Comparison of ENCODE assay signal across 1 mouse cellular context in genomic region chr11:70266405-70266804, GRCm38 (mm10).
TF ChIP-seq lines count a peak whose summit lies in the region.

No protein-coding gene starts in this region.

TF ChIP-seq in myocyte, 11 proteins besides CTCF, POLR2A, EP300 and RAD21:
- TF ChIP-seq MYOG (IDR thresholded peaks at IDR 0.05; ENCODE audit: control insufficient read depth in 1 of 3, insufficient read depth in 1 of 3, insufficient read length in 2 of 3, low read depth in 2 of 3) = no peak
- TF ChIP-seq E2F4 (IDR thresholded peaks at IDR 0.05; ENCODE audit: insufficient read depth) = no peak
- TF ChIP-seq CEBPB (IDR thresholded peaks at IDR 0.05; ENCODE audit: insufficient read depth, poor library complexity, severe bottlenecking) = no peak
- TF ChIP-seq POLR2AphosphoS2 (IDR thresholded peaks at IDR 0.05; ENCODE audit: insufficient read length, low read depth) = no peak
- no peak for TF ChIP-seq TCF3 (IDR thresholded peaks at IDR 0.05; ENCODE audit: insufficient read length, low read depth)
- TF ChIP-seq USF1 (IDR thresholded peaks at IDR 0.05; ENCODE audit: low read depth) = no peak
- no peak for TF ChIP-seq MYOD1 (IDR thresholded peaks at IDR 0.05; ENCODE audit: control insufficient read depth in 1 of 3, insufficient read length in 2 of 3, low read depth in 2 of 3)
- TF ChIP-seq MAX (IDR thresholded peaks at IDR 0.05; ENCODE audit: low read depth) = no peak
- no peak for TF ChIP-seq REST (IDR thresholded peaks at IDR 0.05; ENCODE audit: insufficient read depth, insufficient read length)
- TF ChIP-seq SRF (IDR thresholded peaks at IDR 0.05; ENCODE audit: control insufficient read depth, insufficient read length, low read depth) = no peak
- TF ChIP-seq TCF12 (IDR thresholded peaks at IDR 0.05; ENCODE audit: insufficient read depth, poor library complexity, severe bottlenecking) = no peak
